Mouse (Mus musculus): ENCODE results near the gene Kif27. TPM values are rescaled to one million over a fixed set of nuclear protein-coding genes. Genes with fewer than 3 reads are reported as not detected.
"Not testable (repeated sequence)": the region's sequence is repeated elsewhere in the genome, so short reads cannot be mapped to it uniquely, and the experiment has no call there.

Gene Kif27
- total RNA-seq (2014; rRNA removed; ENCODE audit: low replicate concordance) (not detected in 2 replicates), polyA plus RNA-seq (2015; fragmentation: Nextera tagmentation; extraction: Ambion mirVana) (0.10 and 0.15 TPM in 2 replicates)

DNA sequence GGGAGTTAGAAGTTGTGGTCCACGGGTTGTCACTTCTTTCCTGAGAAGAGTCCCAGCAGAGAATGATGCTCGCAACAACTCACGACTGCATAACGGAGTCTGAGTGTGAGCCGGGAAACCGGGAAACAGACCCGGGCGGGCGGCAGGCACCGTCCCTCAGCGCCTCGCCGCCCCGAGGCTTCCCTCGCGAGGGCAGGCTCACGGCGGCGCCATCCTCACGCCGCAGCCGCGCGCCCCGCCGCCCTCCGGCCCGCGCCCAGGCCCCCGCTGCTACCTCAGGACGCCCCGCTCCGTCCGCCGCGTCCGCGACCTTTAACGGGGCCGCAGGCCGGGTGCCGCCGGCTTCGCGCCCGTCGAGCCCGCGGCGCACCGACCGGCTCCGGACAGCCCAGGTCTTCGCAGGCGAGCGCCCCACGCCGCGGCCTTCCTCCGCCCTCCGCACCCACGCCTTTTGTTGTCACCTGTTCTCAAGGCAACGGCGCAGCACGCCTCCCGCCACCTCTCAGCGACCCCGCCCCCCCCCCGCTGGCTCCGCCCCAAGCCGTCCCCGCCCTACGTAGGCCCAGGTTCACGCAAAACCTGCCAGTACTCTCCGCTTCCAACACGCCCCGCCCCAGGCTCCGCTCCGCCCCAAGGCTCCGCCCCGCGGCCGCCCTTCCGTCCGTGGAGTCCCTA lies at the start of gene Kif27:
TSS of gene Kif27 (minus strand) at position 494 of the 675 bp plus-strand sequence.
- H3K27me3 ChIP-seq (ENCODE audit: control insufficient read depth, insufficient read depth, low read length): no peaks in the 10 kb centered on the region
- no peaks in the 10 kb centered on the region for H3K4me1 ChIP-seq (ENCODE audit: control insufficient read depth, insufficient read depth)
- no peak within 1 kb of the TSS for H3K27ac ChIP-seq (ENCODE audit: low read depth)
- H3K36me3 ChIP-seq (replicated peaks; ENCODE audit: control insufficient read depth, insufficient read depth, low read length): no peaks in the 10 kb centered on the region
- H3K4me2 ChIP-seq (ENCODE audit: low read depth, low read length): peak within 1 kb of the TSS; percentile 95
- DNase-seq (ENCODE audit: low spot score) (peak; percentile 89), ATAC-seq (ENCODE audit: insufficient read depth, low read depth) (peak; percentile 99)
- H3K9me3 ChIP-seq (replicated peaks; ENCODE audit: control insufficient read depth, low read length): no peaks in the 10 kb centered on the region
- under 1% methylated on average over 74 of the region's 85 CpGs for WGBS
- H3K4me3 ChIP-seq (ENCODE audit: low read depth, low read length): peak within 1 kb of the TSS; percentile 67
- TF ChIP-seq CTCF (IDR thresholded peaks at IDR 0.05; ENCODE audit: low read depth) (no peak), EP300 (IDR thresholded peaks at IDR 0.05; ENCODE audit: low read depth) (no peak)
- H3K9ac ChIP-seq (replicated peaks; ENCODE audit: low read depth, low read length): peak within 1 kb of the TSS; percentile 52; the same call in 1 of the 2 replicates

GRCm38 (mm10) chr13:58403243-58403642 lies 44.3 kb upstream of the Kif27 start, which contains the start of gene Hnrnpk:
Gene Hnrnpk (minus strand): TSS chr13:58403343.
- H3K4me1 ChIP-seq (ENCODE audit: control insufficient read depth, insufficient read depth); DNase-seq (ENCODE audit: low spot score); H3K27me3 ChIP-seq (ENCODE audit: control insufficient read depth, insufficient read depth, low read length); H3K36me3 ChIP-seq (replicated peaks; ENCODE audit: control insufficient read depth, insufficient read depth, low read length); ATAC-seq (ENCODE audit: insufficient read depth, low read depth); H3K9me3 ChIP-seq (replicated peaks; ENCODE audit: control insufficient read depth, low read length): not testable (repeated sequence)
- Histone ChIP-seq H3K4me2 (ENCODE audit: low read depth, low read length) (peak within 1 kb of the TSS; percentile 58), H3K9ac (replicated peaks; ENCODE audit: low read depth, low read length) (peak within 1 kb of the TSS; percentile 99), H3K4me3 (ENCODE audit: low read depth, low read length) (peak within 1 kb of the TSS; percentile 88), H3K27ac (ENCODE audit: low read depth) (peak within 1 kb of the TSS; percentile 97)
- 9% methylated on average over 14 of the region's 17 CpGs for WGBS

DNA sequence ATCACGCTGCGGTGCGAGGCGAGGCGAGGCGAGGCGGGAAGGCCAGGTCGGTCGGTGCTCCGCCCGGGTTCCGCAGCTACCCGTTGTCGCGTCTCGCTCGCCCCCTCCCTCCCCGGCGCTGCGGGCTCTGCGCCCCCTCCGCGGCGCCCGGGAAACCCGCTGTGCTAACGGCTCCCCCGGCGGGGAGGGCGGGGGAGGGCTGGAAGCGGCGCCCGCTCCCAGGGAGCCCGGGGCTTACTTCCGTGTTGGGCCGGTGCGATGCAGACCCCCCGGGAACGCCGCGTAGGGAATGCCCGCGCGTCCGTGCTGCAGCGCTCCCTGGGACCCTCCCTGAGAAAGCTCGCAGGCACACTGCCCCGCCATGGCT lies 43.8 kb upstream of the Kif27 start:
- Histone ChIP-seq H3K9ac (replicated peaks; ENCODE audit: low read depth, low read length) (peak overlapping the region; percentile 99), H3K36me3 (replicated peaks; ENCODE audit: control insufficient read depth, insufficient read depth, low read length) (peaks cover 13% of the 10 kb centered on the region), H3K27me3 (ENCODE audit: control insufficient read depth, insufficient read depth, low read length) (no peaks in the 10 kb centered on the region), H3K4me3 (ENCODE audit: low read depth, low read length) (peak overlapping the region; percentile 88), H3K9me3 (replicated peaks; ENCODE audit: control insufficient read depth, low read length) (no peaks in the 10 kb centered on the region), H3K4me1 (ENCODE audit: control insufficient read depth, insufficient read depth) (no peaks in the 10 kb centered on the region), H3K4me2 (ENCODE audit: low read depth, low read length) (peak overlapping the region; percentile 58), H3K27ac (ENCODE audit: low read depth) (peak overlapping the region; percentile 97)
- DNase-seq (ENCODE audit: low spot score): no peak
- peak; percentile 72 for ATAC-seq (ENCODE audit: insufficient read depth, low read depth)
- under 1% methylated on average over 37 of the region's 48 CpGs for WGBS
- TF ChIP-seq CTCF (IDR thresholded peaks at IDR 0.05; ENCODE audit: low read depth) (no peak), EP300 (IDR thresholded peaks at IDR 0.05; ENCODE audit: low read depth) (no peak)

GRCm38 (mm10) chr13:58402003-58402743 lies 43.3 kb upstream of the Kif27 start, which contains the start of gene Rmi1:
Gene Rmi1 (plus strand): TSS chr13:58402248.
- WGBS: under 1% methylated on average over 87 of the region's 91 CpGs
- Histone ChIP-seq H3K4me2 (ENCODE audit: low read depth, low read length) (peak within 1 kb of the TSS; percentile 89), H3K9me3 (replicated peaks; ENCODE audit: control insufficient read depth, low read length) (no peaks in the 10 kb centered on the region), H3K4me1 (ENCODE audit: control insufficient read depth, insufficient read depth) (no peaks in the 10 kb centered on the region), H3K27me3 (ENCODE audit: control insufficient read depth, insufficient read depth, low read length) (no peaks in the 10 kb centered on the region), H3K36me3 (replicated peaks; ENCODE audit: control insufficient read depth, insufficient read depth, low read length) (peaks cover 14% of the 10 kb centered on the region), H3K9ac (replicated peaks; ENCODE audit: low read depth, low read length) (peak within 1 kb of the TSS; percentile 99), H3K4me3 (ENCODE audit: low read depth, low read length) (peak within 1 kb of the TSS; percentile 88), H3K27ac (ENCODE audit: low read depth) (peak within 1 kb of the TSS; percentile 97)
- ATAC-seq (ENCODE audit: insufficient read depth, low read depth): peak; percentile 92
- TF ChIP-seq EP300 (IDR thresholded peaks at IDR 0.05; ENCODE audit: low read depth): peak; percentile 98
- peak; percentile 21; the same call in 1 of the 2 replicates for TF ChIP-seq CTCF (IDR thresholded peaks at IDR 0.05; ENCODE audit: low read depth)
- DNase-seq (ENCODE audit: low spot score): peak; percentile 96

DNA sequence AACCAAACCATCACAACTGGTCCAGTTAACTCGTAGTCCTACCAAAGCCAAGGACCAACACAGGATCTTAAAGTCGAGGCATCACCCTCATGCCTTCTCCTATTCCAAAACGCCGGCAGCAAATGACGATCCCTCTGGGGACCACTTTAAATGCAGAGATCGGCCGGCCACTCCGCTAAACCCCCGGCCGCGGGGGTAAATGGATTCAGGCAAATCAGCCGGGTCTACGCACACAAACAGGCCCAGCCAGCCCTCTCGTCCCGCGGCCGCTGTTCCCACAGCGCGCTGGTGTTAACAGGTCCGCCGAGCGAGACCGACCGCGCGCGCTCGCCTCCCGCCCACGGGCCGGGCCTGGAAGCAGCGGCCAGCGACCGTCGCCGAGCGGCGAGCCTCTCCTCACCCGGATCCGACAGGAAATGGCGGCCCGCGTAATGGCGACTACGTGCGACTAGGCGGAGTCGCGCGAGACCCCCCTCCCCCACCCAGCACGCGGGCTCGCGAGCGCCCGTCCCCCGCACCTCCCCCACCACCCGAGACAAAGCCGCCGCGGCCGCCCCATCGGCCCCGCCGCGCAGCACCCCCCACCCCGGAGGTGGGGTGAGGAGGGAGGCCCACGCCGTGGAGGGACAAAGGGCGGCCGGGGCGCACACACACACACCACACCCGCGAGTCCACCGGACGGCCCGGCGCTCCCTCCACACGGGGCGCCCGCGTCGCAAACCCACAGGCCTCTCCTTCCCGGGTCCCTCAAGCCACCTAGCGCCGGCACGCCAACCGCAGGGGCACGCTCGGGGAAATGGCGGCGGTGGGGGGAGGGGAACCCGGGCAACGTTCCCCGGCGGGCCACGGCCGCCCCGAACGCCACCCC lies 42.4 kb upstream of the Kif27 start:
- peak overlapping the region; percentile 97 for H3K27ac ChIP-seq (ENCODE audit: low read depth)
- H3K9me3 ChIP-seq (replicated peaks; ENCODE audit: control insufficient read depth, low read length): no peaks in the 10 kb centered on the region
- peak overlapping the region; percentile 89 for H3K4me2 ChIP-seq (ENCODE audit: low read depth, low read length)
- peak overlapping the region; percentile 99 for H3K9ac ChIP-seq (replicated peaks; ENCODE audit: low read depth, low read length)
- under 1% methylated on average over 61 of the region's 100 CpGs for WGBS
- H3K4me3 ChIP-seq (ENCODE audit: low read depth, low read length): peak overlapping the region; percentile 88
- peaks cover 21% of the 10 kb centered on the region for H3K36me3 ChIP-seq (replicated peaks; ENCODE audit: control insufficient read depth, insufficient read depth, low read length)
- no peak for TF ChIP-seq EP300 (IDR thresholded peaks at IDR 0.05; ENCODE audit: low read depth)
- TF ChIP-seq CTCF (IDR thresholded peaks at IDR 0.05; ENCODE audit: low read depth): peak; percentile 18; the same call in 1 of the 2 replicates
- peak; percentile 47 for DNase-seq (ENCODE audit: low spot score)
- ATAC-seq (ENCODE audit: insufficient read depth, low read depth): peak; percentile 29
- no peaks in the 10 kb centered on the region for H3K4me1 ChIP-seq (ENCODE audit: control insufficient read depth, insufficient read depth)
- H3K27me3 ChIP-seq (ENCODE audit: control insufficient read depth, insufficient read depth, low read length): no peaks in the 10 kb centered on the region
